In the genomic region with DNA sequence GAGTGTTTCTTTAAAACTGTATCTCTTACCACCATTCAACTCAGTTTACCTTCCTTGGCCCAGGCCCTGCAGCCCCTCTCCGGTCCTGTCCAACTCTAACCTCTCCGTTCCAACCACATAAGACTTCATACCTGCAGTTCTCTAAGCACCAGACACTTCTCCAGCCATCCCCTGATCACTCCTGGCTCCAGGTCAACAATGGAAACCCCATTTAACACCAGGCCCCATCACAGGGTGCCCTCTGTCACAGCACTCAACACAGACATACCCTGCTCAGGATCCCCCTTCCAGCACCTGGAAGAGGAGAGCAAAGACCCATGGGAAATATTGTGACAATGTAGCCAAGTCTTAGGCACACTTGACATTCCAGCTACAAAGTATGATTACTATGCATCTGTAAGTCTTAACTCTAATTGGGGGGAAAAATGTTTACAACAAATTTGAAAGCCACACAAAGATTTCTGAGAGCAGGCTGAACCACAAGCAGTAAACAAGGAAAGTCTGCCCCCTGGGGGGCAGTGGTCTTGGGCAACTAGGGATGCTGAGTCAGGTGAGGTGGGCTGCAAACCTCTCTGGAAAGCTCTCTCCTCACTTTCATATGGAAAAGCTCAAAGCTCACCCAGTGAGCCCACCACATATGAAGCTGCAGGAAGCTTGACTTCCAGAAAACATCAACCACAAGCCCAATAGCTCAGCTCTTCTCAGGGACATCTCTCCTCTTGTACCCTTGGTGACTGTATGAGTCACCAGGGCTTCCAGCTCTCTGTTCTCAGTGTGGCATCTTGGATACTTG, we compare ENCODE assay signal across 8 mouse cellular contexts. TPM values are rescaled to one million over a fixed set of nuclear protein-coding genes. Genes with fewer than 3 reads are reported as not detected.
DNase-seq lines count a peak whose midpoint lies in the region; ATAC-seq and TF ChIP-seq lines count a peak whose summit lies in the region.

No protein-coding gene starts in this region.

- peak overlapping the region; percentile 89 for H3K4me3 ChIP-seq in ES-Bruce4 (ENCODE audit: low read depth, low read length)
- peak overlapping the region; percentile 80 for H3K4me3 ChIP-seq in heart, embryonic 13.5 days
- H3K4me3 ChIP-seq in midbrain, postnatal 0 days (ENCODE audit: low read depth, low read length), result peak overlapping the region; percentile 75

- H3K36me3 ChIP-seq in ES-Bruce4 (ENCODE audit: control insufficient read depth, insufficient read depth, low read length, poor library complexity, severe bottlenecking), result no peaks in the 10 kb centered on the region; the same call in 1 of the 2 replicates
- H3K36me3 ChIP-seq in heart, embryonic 13.5 days, result peaks cover 24% of the 10 kb centered on the region
- no peaks in the 10 kb centered on the region for H3K36me3 ChIP-seq in midbrain, postnatal 0 days (ENCODE audit: insufficient read depth, low read length)

- no peak overlapping the region for H3K27ac ChIP-seq in ES-Bruce4 (ENCODE audit: insufficient read depth, low read length)
- H3K27ac ChIP-seq in heart, embryonic 13.5 days (replicated peaks), result peak overlapping the region; percentile 92
- H3K27ac ChIP-seq in midbrain, postnatal 0 days (ENCODE audit: low read depth, low read length), result no peak overlapping the region

- H3K4me2 ChIP-seq in heart, embryonic 13.5 days, result peak overlapping the region; percentile 84
- H3K4me2 ChIP-seq in midbrain, postnatal 0 days (ENCODE audit: low read depth, low read length, poor library complexity, severe bottlenecking), result peak overlapping the region; percentile 89

- no peak for ATAC-seq in heart, embryonic 13.5 days (ENCODE audit: extremely low read depth, insufficient number of reproducible peaks, low FRiP score, low TSS enrichment)
- ATAC-seq in midbrain, postnatal 0 days (ENCODE audit: low FRiP score), result no peak

- peaks cover 10% of the 10 kb centered on the region for H3K27me3 ChIP-seq in ES-Bruce4 (ENCODE audit: control insufficient read depth, insufficient read depth, low read length, poor library complexity, severe bottlenecking)
- no peaks in the 10 kb centered on the region; the same call in 1 of the 2 replicates for H3K27me3 ChIP-seq in heart, embryonic 13.5 days (replicated peaks)
- no peaks in the 10 kb centered on the region for H3K27me3 ChIP-seq in midbrain, postnatal 0 days (ENCODE audit: insufficient read depth, low read length)

- no peak for TF ChIP-seq POLR2A in ES-Bruce4 (IDR thresholded peaks at IDR 0.05; ENCODE audit: insufficient read depth, low read length)

- no peaks in the 10 kb centered on the region for H3K9me3 ChIP-seq in ES-Bruce4 (replicated peaks; ENCODE audit: control insufficient read depth, insufficient read depth, low read length, poor library complexity, severe bottlenecking)
- no peaks in the 10 kb centered on the region for H3K9me3 ChIP-seq in heart, embryonic 13.5 days
- H3K9me3 ChIP-seq in midbrain, postnatal 0 days (ENCODE audit: low read length), result no peaks in the 10 kb centered on the region

- TF ChIP-seq EP300 in ES-Bruce4 (IDR thresholded peaks at IDR 0.05; ENCODE audit: insufficient read depth, low read depth, low read length), result no peak

- WGBS in heart, embryonic 13.5 days, result 81% methylated on average over 2 of the region's 2 CpGs
- 85% methylated on average over 2 of the region's 2 CpGs for WGBS in midbrain, postnatal 0 days

- H3K4me1 ChIP-seq in ES-Bruce4 (ENCODE audit: control insufficient read depth, insufficient read depth, low read length), result peaks cover 3% of the 10 kb centered on the region
- peaks cover 67% of the 10 kb centered on the region for H3K4me1 ChIP-seq in heart, embryonic 13.5 days
- peaks cover 10% of the 10 kb centered on the region; the same call in 1 of the 2 replicates for H3K4me1 ChIP-seq in midbrain, postnatal 0 days (ENCODE audit: insufficient read depth, low read length)

- no peak overlapping the region for H3K9ac ChIP-seq in ES-Bruce4 (ENCODE audit: low read depth, poor library complexity, severe bottlenecking)
- peak overlapping the region; percentile 97 for H3K9ac ChIP-seq in heart, embryonic 13.5 days
- H3K9ac ChIP-seq in midbrain, postnatal 0 days (replicated peaks; ENCODE audit: low read length, poor library complexity, severe bottlenecking), result peak overlapping the region; percentile 39; the same call in 1 of the 2 replicates

- DNase-seq in 3134 (ENCODE audit: extremely low read depth, insufficient read length, low spot score), result peak; percentile 39
- DNase-seq in kidney, postnatal 25 days, result peak; percentile 76 to 82
- no peak for DNase-seq in midbrain, postnatal 0 days (ENCODE audit: low spot score)
- no peak for DNase-seq in T-cell, adult 2 months (ENCODE audit: low spot score)
- no peak for DNase-seq in layer of hippocampus, adult 9-10 months (ENCODE audit: low spot score)
- DNase-seq in cerebellum, adult 9-11 months, result no peak

- peak; percentile 16 for TF ChIP-seq CTCF in ES-Bruce4 (IDR thresholded peaks at IDR 0.05; ENCODE audit: low read depth, low read length)
- peak; percentile 44 for TF ChIP-seq CTCF in midbrain, postnatal 0 days (IDR thresholded peaks at IDR 0.05)

RNA-seq across cellular contexts. Expression of a gene that starts 4.5 kb away (rescaled TPM):
- 24.5 and 27.4 TPM in 2 replicates for polyA plus RNA-seq in ES-Bruce4 (2011; ENCODE audit: insufficient read depth, insufficient read length, low read depth, missing spikeins)
- 8.6 and 8.8 TPM in 2 replicates for polyA plus RNA-seq in heart, embryonic 13.5 days (2015; fragmentation: Nextera tagmentation; extraction: Ambion mirVana)
- 18.1 and 21.9 TPM in 2 replicates for total RNA-seq in midbrain, postnatal 0 days (2014; rRNA removed)
- 5.2 and 5.8 TPM in 2 replicates for polyA plus RNA-seq in midbrain, postnatal 0 days (2015; fragmentation: Nextera tagmentation; extraction: Ambion mirVana)

Comparison
In these comparisons a context has a peak if more than half of its experiments do, and no peak if none do; other contexts are left out.
1. DNase-seq: peak in 3134 (single experiment) and kidney, postnatal 25 days (2 of 2); none in midbrain, postnatal 0 days (single experiment), T-cell, adult 2 months (single experiment), layer of hippocampus, adult 9-10 months (single experiment) and cerebellum, adult 9-11 months (single experiment).
2. Peak in every context shown above with its lines, with median percentiles within 50 percentile points of each other: H3K4me3 ChIP-seq.